Mouse (Mus musculus): ENCODE results near the gene Ccl2. TPM values are rescaled to one million over a fixed set of nuclear protein-coding genes. Genes with fewer than 3 reads are reported as not detected.

Gene Ccl2
- not detected for total RNA-seq (2021)

GRCm38 (mm10) chr11:82035356-82035755 is at the start of gene Ccl2:
Gene Ccl2, plus strand, starts transcription at chr11:82035571.
- intact Hi-C loops (cut with DNase I) = no loop called here
- DNase-seq (ENCODE audit: low spot score in 2 of 2) = peak; percentile 24 to 29

DNA sequence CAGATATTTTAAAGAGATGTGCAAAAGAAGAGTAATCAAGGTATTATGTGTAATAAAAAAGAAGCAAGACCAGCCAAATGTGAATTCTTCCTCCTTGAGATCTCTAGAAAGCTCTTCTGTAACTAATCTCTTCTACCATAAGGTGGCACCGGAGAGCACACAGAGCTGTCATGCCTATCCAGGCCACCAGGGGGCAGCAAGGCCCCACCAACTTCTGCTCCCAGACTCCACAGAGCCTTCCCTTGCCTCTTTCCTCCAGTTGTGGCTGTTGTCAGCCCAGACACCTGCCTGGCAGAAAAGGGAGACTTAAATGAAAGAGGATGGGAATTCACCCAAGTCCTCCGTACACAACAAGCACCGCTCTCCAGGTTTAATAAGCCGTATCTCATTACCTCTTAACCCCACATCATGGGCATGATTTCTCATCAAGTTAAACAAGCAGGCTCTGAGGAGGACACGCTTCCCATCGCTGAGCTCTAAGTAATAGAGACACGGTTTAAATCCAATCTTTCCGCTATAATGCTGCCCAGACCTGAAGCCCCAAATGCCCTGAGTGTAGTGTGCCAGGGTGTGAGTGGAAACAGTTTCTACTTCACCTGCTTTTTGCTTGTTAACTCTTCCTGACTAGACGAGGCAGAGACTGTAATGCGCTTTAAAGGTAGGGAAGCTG is 39.1 kb upstream of the Ccl2 start:
- peak; percentile 72 to 79 for DNase-seq (ENCODE audit: low spot score in 2 of 2)
- intact Hi-C loops (cut with DNase I) = loop anchor here (1.0 to 5.0 kb wide), 3 partner anchors 51 to 894 kb away; partner anchors contain the start of genes Ccl7 and Rad51d

DNA sequence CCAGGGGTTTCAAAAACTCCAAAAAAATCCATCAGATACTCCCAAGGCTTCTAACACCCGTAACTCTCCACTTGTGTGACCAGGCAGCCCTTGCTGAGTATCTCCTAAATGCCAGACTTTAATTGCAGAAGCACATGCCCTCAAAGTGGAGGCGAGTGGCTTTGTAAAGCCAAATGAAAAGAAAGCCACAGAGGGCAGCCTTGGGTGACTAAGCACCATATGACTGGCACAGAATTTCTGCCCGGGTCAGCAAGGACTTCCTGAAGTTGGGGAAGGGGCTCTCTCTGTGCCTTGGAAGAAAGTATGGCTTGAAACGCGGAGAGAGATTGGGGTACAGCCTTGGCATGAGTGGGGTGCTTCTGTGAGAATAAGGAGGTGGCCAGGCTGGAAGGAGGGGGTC is 38.3 kb upstream of the Ccl2 start:
- DNase-seq (ENCODE audit: low spot score in 2 of 2) = no peak
- intact Hi-C loops (cut with DNase I) = loop anchor here (2.0 to 5.0 kb wide), 2 partner anchors 50 to 894 kb away; partner anchors contain the start of genes Ccl7 and Rad51d

- no peak for DNase-seq (ENCODE audit: low spot score in 2 of 2)
- intact Hi-C loops (cut with DNase I) = loop anchor here (5.0 kb wide), 1 partner anchor 49 kb away; the partner anchor contains the start of gene Ccl7
Observed at GRCm38 (mm10) chr11:81998646-81999045, 36.7 kb upstream of the Ccl2 start.

DNA sequence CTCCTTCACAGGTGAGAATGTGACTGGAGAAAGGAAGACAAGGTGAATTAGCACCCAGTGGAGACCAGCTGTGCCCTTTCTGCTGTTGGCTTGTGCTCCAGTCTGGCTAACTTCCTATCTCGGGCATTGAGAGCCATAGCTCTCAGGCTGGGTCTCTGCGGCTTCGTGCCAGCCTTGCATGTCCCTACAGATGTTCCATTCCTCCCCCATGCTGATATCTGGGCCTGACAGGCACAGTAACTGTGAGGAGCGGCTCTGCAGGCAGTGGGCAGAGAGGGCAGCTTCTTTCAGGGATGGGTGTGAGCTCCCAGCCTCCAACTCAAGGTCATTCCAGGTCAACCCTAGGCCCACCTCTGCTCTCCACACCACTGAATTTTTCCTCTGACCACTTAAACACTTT is 35.9 kb upstream of the Ccl2 start:
- no peak for DNase-seq (ENCODE audit: low spot score in 2 of 2)
- intact Hi-C loops (cut with DNase I) = loop anchor here (5.0 kb wide), 1 partner anchor 48 kb away; the partner anchor contains the start of gene Ccl7

- intact Hi-C loops (cut with DNase I) = loop anchor here (5.0 kb wide), 1 partner anchor 82 kb away; no protein-coding TSS in a partner anchor
- no peak for DNase-seq (ENCODE audit: low spot score in 2 of 2)
Observed at GRCm38 (mm10) chr11:82000581-82000980, 34.8 kb upstream of the Ccl2 start.

DNA sequence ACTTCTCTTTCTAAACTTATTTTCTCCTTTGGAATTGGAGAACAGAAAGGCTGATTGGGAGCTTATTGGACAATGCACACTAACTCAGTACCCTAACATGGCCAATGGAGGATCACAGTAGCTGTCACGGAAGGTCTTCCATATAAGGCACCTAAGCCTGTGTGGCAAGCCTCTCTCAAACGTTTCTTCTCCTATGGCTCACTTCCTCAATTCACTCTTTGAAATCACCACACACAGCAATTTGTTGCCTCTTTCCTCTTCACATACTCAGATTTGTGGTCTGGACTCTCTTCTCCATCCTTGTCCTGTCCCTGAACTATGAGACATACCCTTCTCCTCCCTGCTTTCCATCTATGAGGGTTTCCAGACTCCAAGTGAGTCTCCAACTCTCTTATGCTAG is 30.6 kb upstream of the Ccl2 start:
- intact Hi-C loops (cut with DNase I) = loop anchor here (5.0 kb wide), 2 partner anchors 77 to 557 kb away; no protein-coding TSS in a partner anchor
- DNase-seq (ENCODE audit: low spot score in 2 of 2) = no peak

GRCm38 (mm10) chr11:82006796-82007423 is 28.5 kb upstream of the Ccl2 start:
- intact Hi-C loops (cut with DNase I) = loop anchor here (5.0 kb wide), 1 partner anchor 555 kb away; no protein-coding TSS in a partner anchor
- DNase-seq (ENCODE audit: low spot score in 2 of 2) = no peak

GRCm38 (mm10) chr11:82010115-82010514 is 25.3 kb upstream of the Ccl2 start:
- peak in 1 of 2 experiments; percentile 13 for DNase-seq (ENCODE audit: low spot score in 2 of 2)
- intact Hi-C loops (cut with DNase I) = no loop called here

DNA sequence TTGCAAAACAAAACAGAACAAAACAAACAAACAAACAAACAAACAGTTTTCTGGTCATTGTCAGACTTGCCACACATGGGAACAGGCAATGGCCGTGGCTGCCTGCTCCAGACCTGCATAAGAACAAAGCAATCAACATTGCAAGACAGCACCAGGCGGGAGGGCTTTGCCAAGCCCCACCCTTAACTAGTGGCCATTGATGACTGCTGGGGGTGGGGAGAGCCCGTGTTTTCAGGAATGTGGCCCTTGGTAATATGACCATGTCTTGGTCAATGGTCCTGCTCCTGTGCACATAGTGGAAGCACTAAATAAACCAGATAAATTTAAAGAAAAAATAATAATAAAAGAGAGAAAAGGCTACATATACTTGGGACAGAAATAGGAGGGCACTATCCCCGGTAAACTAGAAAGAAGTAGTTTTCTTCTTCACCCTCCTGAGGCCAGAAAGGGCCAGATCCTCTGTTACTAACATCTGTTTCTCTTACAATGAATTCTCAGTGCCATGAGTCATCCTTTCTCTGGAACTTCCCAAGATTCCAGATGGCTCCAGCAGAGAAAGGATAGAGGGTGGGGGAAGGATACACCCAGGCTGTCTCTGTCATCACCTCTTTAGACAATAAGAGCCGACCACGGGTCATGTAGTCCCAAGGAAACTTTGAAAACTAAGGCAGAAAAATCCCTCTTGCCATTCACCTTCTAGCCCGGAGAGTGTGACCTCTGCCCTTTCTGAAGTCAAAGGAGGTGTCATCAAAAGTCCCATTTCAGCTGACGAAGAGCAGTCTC is 23.8 kb upstream of the Ccl2 start:
- DNase-seq (ENCODE audit: low spot score in 2 of 2) = no peak
- intact Hi-C loops (cut with DNase I) = no loop called here

DNA sequence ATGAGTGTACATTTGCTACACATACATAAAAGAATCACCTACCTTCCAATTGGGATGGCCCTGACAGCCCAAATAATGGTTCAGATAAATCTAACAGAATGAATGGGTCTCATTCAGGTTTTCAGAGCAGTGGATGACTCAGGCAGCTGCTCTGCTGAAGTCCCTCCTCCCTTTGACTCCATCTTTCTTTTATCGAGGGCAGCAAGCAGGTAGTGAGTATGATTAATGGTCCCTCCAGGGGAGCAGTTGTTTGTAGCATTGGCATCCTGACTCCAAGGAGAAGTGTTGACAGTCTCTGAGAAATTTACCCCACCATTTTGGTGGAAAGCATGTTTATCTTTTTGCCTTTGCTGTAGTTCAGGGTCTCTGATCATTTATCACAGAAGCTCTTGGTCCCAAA is 21.6 kb upstream of the Ccl2 start:
- no peak for DNase-seq (ENCODE audit: low spot score in 2 of 2)
- intact Hi-C loops (cut with DNase I) = no loop called here

GRCm38 (mm10) chr11:82015066-82015465 is 20.3 kb upstream of the Ccl2 start:
- intact Hi-C loops (cut with DNase I) = no loop called here
- DNase-seq (ENCODE audit: low spot score in 2 of 2) = no peak

DNA sequence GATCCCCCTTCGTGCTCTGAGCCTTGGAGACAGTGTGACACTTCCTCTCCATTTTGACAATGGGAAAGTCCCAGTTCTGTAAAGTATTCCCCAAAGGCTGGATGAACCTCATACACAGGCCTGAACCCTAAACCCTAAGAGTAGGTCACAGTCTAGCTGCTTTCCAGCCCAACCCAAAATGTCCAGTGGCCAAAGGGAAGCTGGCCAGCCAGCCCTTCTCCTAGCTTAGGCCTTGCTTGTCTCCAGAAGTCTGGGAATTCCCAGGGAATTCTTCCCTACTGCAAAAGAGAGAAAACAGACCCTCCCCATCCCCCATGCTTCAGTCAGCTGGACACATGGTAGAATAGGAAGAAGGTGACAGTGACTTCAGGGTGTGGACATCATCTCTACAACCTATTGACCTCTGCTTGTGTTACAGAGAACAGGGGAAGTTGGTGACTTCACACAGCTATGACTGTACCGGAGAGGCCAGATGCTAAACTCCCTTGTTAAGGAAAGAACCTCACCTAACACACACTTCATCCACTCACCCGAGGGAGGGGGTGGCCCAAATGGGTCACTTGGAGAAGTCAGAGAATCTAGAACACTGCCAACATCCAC is 19.1 kb upstream of the Ccl2 start:
- intact Hi-C loops (cut with DNase I) = no loop called here
- DNase-seq (ENCODE audit: low spot score in 2 of 2) = no peak

DNA sequence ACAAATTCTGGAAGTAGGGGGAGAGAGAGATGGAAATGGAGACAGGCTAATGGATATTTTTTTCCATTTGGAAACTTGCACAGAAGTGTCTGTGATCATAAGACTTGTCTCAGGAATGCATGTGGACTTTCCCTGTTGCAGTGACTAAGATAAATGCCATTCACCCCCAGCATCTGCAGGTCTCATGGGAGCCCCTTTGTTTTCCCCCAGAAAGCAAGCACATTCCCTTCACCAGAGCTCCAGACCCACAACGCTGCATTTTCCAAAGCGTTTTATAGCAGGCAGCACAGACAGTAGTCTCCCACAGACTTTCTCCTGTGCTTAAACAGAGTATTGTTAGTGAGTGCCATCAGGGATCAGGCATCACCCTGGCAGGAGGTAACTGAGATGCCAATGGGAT is 16.0 kb upstream of the Ccl2 start:
- intact Hi-C loops (cut with DNase I) = no loop called here
- no peak for DNase-seq (ENCODE audit: low spot score in 2 of 2)

DNA sequence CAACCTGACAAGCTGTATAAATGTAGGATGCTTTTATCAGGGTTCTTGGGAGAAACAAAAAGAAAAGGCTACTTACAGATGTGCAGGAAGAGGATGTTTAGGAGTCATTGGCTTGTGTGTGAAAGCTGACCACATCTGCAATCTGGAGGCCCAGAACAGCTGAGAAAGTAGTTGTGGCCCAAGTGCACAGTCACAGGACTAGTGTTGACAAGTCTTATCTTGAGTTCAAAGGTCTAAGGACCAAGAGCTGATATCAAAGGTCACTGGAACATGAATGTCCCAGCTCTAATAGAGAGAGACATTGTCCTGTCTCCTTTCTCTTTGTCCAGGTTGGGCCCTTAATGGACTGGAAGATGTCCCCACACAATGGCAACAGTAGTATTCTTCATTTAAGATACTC is 15.6 kb upstream of the Ccl2 start:
- intact Hi-C loops (cut with DNase I) = no loop called here
- no peak for DNase-seq (ENCODE audit: low spot score in 2 of 2)

GRCm38 (mm10) chr11:82021406-82021805 is 14.0 kb upstream of the Ccl2 start:
- intact Hi-C loops (cut with DNase I) = no loop called here

DNA sequence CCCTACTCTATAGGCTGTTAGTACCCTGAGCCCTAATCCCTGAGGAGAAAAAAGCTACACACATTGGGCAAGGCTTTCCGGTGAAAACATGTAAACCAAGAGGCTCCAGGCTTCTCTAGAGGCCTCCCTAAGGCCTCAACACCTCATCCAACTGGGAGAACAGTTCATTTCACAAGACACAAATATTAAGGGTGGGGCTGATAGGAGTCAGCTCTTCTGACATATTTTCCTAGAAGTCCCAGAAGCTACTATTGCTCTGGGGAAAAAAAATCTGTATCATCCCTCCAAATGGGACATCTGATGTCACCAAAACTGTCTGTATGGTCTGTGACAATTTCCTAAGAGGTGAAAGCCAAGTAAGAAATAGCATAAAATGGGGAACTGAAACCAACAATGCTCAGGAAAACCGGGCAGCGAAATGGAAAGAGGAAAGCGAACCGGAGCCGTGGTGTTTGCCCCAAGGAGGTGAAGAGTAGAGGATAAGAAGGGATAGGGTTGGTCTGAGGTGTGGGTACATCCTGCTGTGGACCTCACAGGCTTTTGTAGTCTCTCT is 12.8 kb upstream of the Ccl2 start:
- DNase-seq (ENCODE audit: low spot score in 2 of 2) = no peak
- intact Hi-C loops (cut with DNase I) = no loop called here

More at GRCm38 (mm10) chr11:82021406-82021805, 14.0 kb upstream of the Ccl2 start:
- DNase-seq (ENCODE audit: low spot score in 2 of 2) = no peak

GRCm38 (mm10) chr11:82023769-82024168 is 11.6 kb upstream of the Ccl2 start:
- DNase-seq (ENCODE audit: low spot score in 2 of 2) = no peak
- intact Hi-C loops (cut with DNase I) = no loop called here

GRCm38 (mm10) chr11:82030171-82030570 is 5.2 kb upstream of the Ccl2 start:
- no peak for DNase-seq (ENCODE audit: low spot score in 2 of 2)
- intact Hi-C loops (cut with DNase I) = no loop called here

GRCm38 (mm10) chr11:82032136-82032535 is 3.2 kb upstream of the Ccl2 start:
- intact Hi-C loops (cut with DNase I) = no loop called here
- DNase-seq (ENCODE audit: low spot score in 2 of 2) = no peak

All from left cerebral cortex, postnatal 36 days (tissue).